Mouse (Mus musculus) CH12.LX (cell line): Measurements from ENCODE around the gene Slc27a1.

Experiments
- CTCF ChIP-seq, 2 experiments: IDR thresholded peaks in 1 of 2; conservative IDR thresholded peaks in 1 of 2; 2 replicates each; pipeline ENCODE4 v1.5.1; 2011 to 2012; ENCODE audit warnings: low read depth in 2 of 2, low read length in 2 of 2, improper control_type of control experiment in 1 of 2, inconsistent platforms in 1 of 2, mild to moderate bottlenecking in 1 of 2, moderate library complexity in 1 of 2
- EP300 ChIP-seq: IDR thresholded peaks from 2 replicates; pipeline ENCODE4 v1.6.1; 2011; ENCODE audit warnings: low read length, improper control_type of control experiment
- ETS1 ChIP-seq: conservative IDR thresholded peaks from 2 replicates; pipeline ENCODE4 v1.6.1; 2012; ENCODE audit warnings: low read depth, mild to moderate bottlenecking, inconsistent platforms, low read length, improper control_type of control experiment, moderate library complexity
- JUN ChIP-seq: IDR thresholded peaks from 2 replicates; pipeline ENCODE4 v1.6.1; 2011; ENCODE audit warnings: low read depth, mild to moderate bottlenecking, low read length, improper control_type of control experiment, moderate library complexity; ENCODE audit not compliant: insufficient read depth
- KAT2A ChIP-seq: IDR thresholded peaks from 2 replicates; pipeline ENCODE4 v1.6.1; 2012; ENCODE audit warnings: low read length, improper control_type of control experiment, inconsistent platforms; ENCODE audit not compliant: insufficient replicate concordance
- MXI1 ChIP-seq: IDR thresholded peaks from 2 replicates; pipeline ENCODE4 v1.6.1; 2011; ENCODE audit warnings: mild to moderate bottlenecking, low read depth, low read length, improper control_type of control experiment
- PAX5 ChIP-seq: IDR thresholded peaks from 2 replicates; pipeline ENCODE4 v1.6.1; 2012; ENCODE audit warnings: low read length, inconsistent platforms, mixed read lengths
- POLR2A ChIP-seq: IDR thresholded peaks from 2 replicates; pipeline ENCODE4 v1.6.1; 2011; ENCODE audit warnings: low read depth, mild to moderate bottlenecking, improper control_type of control experiment, low read length
- RCOR1 ChIP-seq: conservative IDR thresholded peaks from 2 replicates; pipeline ENCODE4 v1.6.1; 2012; ENCODE audit warnings: low read depth, mild to moderate bottlenecking, inconsistent platforms, low read length, improper control_type of control experiment
- SMC3 ChIP-seq: IDR thresholded peaks from 2 replicates; pipeline ENCODE4 v1.6.1; 2011; ENCODE audit warnings: low read depth, low read length, improper control_type of control experiment
- TBP ChIP-seq: conservative IDR thresholded peaks from 2 replicates; pipeline ENCODE4 v1.6.1; 2011; ENCODE audit warnings: low read depth, low read length, improper control_type of control experiment
- TCF12 ChIP-seq: IDR thresholded peaks from 2 replicates; pipeline ENCODE4 v1.6.1; 2014; ENCODE audit warnings: low read depth, mild to moderate bottlenecking, inconsistent platforms, low read length, improper control_type of control experiment
- USF1 ChIP-seq: IDR thresholded peaks from 2 replicates; pipeline ENCODE4 v1.6.1; 2014; ENCODE audit warnings: low read depth, mild to moderate bottlenecking, inconsistent platforms, low read length, improper control_type of control experiment
- ZMIZ1 ChIP-seq: IDR thresholded peaks from 2 replicates; pipeline ENCODE4 v1.6.1; 2012; ENCODE audit warnings: low read depth, mild to moderate bottlenecking, inconsistent platforms, low read length, improper control_type of control experiment

DNA sequence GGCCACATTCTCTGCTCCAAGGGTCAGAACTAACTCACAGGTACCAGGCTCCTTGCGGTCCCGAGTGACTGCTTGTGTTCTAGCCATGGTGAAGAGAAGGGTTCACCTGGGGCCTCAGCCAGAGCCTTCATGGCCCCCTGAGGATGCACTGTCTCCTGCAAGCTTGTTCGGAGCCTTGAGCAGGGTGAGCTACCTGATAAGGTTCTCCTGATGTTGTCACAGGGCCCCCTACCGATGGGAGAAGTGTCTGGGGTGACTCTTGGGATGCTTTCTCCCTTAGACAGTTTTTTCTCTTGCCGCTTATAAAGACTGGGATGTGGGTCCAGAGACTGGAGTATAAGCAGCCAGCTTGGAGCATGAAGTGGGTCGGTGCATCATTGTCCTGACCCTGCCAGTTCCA is 27.7 kb downstream of the Slc27a1 start:
- TF ChIP-seq CTCF (conservative IDR thresholded peaks at IDR 0.05 in 1 of 2, IDR thresholded peaks at IDR 0.05 in 1 of 2; ENCODE audit: low read depth in 2 of 2, low read length in 2 of 2) (peak in 1 of 2 experiments; percentile 42; a peak in 2 of 4 replicates), EP300 (no peak), MXI1 (no peak), RCOR1 (no peak), ETS1 (no peak), TCF12 (no peak), USF1 (no peak), JUN (no peak), TBP (no peak), ZMIZ1 (0 out of 2 replicates have a peak, but pooled peaks have one; percentile 17), SMC3 (no peak), KAT2A (no peak), POLR2A (no peak), PAX5 (no peak)
